Mouse (Mus musculus) heart, adult 11 months (tissue): ENCODE results near the gene Trim69.

ENCODE experiments used
- DNase-seq: peaks from one replicate; pipeline ENCODE4 v3.0.0; 2022

Trim69 gene

DNA sequence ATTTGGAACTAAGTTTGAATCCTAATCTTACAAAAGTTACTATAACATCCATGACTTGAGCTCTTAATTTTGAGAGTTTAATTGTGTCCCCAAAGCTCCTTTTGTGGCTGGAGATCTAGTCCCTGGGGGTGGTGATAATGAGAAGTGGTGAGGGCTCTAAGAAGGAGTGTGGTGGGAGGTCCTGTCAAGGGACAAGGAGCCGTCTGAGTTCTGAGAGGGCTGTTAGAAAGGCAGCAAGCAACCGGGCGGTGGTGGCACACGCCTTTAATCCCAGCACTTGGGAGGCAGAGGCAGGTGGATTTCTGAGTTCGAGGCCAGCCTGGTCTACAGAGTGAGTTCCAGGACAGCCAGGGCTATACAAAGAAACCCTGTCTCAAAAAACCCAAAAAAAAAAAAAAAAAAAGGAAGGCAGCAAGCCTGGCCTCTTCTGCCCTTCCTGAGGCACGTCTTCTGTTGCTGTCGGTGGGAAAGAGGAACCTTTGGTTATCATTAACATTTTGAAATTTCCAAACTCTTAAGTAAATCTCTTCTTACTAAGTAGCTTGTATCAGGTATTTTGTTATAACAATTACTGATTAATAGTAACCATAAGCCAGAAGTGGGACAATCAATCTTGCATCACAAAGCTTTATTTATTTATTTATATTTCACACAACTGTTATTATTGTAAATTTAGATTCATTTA lies 6.7 kb upstream of the Trim69 start:
- DNase-seq: peak; percentile 64

DNA sequence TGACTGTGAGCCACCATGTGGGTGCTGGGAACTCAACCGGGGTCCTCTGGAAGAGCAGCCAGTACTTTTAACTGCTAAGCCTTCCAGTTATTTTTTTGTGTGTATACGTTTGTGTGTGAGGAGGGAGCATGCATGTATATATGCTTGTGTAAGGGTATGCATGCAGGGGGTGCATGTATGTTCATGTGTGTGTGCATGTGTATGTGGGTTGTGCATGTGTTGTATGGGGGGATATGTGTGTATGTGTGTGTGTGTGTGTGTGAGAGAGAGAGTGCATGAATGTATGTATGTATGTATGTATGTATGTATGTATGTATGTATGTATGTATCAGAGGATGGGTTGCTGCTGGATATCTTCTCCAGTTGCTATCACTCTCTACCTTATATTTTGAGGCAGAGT lies 6.0 kb upstream of the Trim69 start:
- DNase-seq: peak; percentile 67

DNA sequence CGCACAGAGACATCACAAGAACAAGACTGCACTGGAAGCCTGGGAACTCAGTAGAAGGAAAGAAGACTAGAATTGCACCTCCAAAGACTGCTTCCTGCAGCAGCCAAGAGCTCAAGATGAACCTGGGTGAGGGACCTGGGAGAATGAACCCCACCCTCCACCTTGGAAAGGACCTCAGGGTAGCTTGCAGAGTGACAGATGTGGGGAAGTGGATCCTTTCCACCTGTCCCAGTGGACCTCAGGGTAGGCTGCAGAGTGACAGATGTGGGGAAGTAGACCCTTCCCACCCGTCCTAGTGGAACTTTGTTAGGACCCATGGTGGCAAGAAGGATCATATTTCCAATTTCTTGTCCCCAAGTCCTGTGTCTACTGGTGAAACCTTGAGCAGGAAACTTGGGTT lies 5.2 kb upstream of the Trim69 start:
- DNase-seq: peak; percentile 87

DNA sequence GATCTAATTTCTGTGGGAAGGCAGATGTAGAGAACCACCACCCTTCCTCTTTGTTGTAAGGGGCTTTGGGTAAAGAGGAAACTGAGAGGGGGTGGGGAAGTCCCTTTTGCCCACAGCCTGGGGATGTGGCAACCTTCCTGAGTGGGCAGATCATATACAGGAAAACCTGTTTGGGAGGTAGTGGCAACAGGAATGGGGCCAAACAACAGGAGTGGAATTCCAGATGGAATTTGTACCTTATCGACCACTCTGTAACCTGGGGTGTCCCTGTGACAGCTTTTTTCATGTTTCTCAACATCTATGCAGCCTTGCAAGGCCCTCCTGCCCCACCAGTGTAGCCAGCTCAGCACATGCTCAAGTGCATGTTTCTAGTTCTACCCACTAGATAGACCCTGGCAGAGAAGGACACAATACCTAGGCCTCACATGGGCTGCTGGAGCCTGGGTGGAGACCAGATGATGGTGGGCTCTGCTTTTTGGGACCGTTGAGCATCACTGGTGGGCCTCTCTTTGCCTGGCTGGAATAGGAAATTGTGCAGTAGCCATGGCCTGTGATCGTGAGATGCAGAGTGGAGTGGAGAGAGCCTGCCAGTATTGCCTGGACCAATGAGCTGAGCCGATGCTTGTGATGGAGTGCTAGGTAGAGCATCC lies 4.3 kb upstream of the Trim69 start:
- peak; percentile 90 for DNase-seq

DNA sequence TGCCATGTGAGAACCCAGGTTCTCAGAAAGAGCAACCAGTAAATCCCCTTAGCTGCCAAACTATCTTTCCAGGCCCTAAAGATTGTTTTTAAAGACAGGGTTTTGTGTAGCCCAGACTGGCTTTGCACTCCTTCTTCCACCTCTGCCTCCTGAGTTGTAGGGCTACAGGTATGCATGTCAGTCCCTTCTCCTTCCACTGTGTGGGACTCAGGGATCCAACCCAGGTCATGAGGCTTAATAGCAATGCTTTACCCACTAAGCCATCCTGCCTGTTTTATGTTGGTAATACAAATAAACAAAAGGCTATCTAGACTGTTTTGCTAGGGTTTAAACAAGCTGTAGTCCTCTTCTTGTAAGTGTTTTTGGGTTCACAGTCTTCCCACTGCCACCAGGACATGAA lies 2.9 kb upstream of the Trim69 start:
- peak; percentile 55 for DNase-seq

DNA sequence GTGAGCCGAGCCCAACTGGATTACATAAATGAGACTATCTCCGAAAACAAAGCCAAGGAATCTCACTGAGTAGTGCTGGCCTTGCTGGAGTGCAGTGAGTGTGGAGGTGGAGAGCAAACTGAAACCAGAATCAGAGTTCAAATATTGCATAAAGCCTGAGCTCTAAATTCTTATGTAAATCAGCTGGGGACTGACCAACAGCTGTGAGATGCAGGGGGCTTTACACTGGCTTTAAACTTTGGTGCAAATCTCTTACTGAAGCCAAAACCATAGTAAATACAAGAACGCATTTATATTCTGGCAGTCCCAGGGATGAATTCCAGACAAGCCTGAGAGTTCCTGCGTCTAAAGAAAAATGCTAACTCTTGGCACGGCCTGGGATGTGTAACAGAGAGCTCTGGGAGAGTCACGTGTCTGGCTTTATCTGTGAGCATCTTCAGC lies 2.1 kb upstream of the Trim69 start:
- DNase-seq: peak; percentile 90

DNA sequence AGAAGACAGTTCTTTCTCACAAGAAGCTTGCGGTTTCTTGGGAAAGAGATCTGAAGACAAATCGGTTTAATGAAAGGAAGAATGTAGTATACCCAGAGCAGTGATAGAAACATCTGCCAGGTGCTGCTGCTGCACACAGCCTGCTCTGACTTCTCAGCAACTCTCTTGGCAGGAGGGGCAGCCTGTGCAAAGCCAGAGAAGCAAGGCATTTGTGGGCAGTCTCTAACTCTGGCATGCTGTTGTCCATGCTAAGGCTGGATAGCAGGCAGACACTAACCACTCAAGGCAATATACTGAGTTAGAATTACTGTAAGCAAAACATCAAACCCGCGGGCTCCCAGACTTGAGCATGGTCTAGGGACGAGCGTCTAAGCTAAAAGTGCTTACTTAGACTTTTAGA lies 833 bp upstream of the Trim69 start:
- DNase-seq: peak; percentile 80

DNA sequence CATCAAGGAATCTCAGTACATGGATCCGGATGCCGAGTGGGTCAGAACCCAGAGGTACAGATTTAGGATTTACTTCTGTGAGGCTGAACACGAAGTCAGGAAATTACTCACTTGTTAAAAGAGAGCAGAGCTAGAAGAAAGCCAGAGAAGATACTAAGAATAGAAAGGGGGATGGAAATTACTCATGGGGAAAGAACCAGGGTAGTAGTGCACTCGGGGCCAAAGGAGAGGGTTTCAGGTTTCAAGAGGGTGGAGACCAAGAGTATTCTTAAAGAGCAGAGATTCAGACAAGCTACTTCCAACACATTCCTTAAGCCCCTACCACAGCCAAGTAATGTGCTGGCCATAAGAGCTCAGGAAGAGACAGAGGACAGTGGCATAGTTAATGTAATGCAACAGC lies 1.0 kb downstream of the Trim69 start:
- DNase-seq: peak; percentile 43

DNA sequence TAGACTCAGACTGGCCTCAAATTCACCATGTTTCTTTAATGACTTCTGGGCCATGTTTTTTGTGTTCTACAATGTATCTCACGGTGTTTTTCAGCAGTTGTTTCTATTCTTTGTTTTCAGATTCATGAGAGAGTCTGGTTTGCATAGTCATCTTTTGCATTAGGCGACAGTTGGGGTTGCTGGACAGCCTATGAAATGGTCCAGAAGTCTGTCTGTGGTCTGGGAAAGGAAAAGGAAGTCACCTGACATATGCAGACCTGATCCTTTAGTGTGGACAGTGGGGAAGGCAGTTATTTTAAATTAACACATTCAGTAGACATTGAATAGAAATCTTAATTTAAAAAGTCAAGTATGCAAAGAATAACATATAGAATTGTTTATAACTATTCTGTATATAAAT lies 2.0 kb downstream of the Trim69 start:
- DNase-seq: peak; percentile 46

DNA sequence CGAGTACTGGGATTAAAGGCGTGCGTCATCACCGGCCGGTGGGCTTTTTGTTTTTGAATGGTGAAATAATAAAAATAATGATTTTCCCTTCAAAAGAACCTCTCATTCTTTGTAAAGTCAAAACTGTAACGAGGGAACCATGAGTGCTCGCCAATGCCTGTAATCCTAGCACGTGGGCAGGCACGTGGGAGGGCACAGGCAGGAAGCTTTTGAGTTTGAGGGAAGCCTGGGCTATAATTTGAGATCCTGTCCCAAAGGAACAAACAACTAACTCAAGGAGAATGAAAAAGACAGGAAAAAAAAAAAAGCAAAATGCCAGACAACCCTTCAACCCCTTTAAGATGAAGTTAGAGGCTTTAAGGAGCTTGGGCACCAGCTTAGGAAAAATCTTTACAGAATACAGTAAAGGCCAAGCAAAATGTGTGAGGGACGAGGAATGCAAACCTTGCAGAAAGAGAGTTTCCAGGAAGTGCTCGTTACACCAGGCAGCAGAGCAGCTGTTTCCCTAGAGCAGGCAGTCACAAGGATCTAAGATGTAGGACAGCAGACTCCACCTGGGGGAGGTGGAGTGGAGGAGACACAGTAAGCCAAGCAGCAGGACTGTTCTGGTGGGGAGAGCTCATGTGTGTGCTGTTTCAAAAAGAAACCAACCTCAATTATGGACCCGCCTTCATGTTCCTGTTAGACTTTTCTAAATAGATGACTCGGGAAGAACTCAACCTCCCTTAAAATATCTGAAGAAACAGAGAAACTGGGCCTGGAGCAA lies 3.1 kb downstream of the Trim69 start:
- peak; percentile 85 for DNase-seq

DNA sequence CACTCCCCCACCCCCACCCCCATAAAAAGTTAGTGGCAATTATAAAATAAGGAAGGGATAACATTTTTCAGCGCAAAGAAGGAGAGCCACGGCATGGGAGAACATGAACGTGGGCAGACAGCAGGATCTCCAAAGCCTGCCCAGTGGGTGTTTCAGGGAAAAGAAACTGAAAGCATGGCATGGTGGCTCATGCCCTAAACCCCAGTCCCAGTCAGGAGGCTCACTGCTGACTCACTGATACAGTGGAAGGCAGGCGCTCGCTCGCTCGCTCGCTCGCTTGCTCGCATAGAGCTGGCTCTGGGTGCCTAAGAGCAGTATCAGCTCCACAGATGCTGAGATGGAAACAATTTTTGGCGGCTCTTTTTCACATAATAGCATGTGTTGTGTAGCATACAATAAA lies 3.8 kb downstream of the Trim69 start:
- peak; percentile 94 for DNase-seq

DNA sequence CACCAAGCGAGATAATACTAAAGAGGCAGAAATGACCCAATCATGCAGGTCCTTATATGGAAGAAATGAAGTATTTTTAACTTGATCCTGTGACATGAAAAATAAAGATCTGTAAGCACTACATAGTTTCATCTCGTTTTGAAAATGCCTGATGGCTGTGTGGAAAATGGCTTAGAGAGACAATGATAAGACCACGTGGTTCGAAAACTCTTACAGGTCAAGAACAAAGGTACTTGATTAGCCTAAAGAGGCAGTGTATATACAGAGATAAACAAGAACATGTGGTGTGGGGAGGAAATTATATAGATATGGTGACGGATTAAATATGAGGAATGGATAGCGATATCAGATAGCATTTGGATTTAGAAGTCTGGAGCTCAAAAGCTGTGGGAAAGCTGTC lies 10.8 kb downstream of the Trim69 start:
- no peak for DNase-seq

DNA sequence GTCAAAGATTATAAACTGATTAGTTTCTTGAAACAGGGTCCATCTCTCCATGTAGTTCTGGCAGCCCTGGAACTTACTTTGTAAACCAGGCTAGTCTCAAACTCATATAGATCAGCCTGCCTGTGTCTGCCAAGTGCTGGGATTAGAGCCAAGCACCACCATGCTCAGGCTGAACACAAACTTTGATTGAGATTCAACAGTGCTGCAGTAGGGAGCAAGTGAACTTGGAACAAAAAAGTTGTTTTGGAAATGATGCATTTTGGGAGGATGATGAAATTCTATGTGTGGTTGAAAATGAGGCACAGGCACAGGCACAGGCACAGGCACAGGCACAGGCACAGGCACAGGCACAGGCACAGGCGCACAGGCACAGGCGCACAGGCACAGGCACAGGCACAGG lies 11.7 kb downstream of the Trim69 start:
- no peak for DNase-seq

DNA sequence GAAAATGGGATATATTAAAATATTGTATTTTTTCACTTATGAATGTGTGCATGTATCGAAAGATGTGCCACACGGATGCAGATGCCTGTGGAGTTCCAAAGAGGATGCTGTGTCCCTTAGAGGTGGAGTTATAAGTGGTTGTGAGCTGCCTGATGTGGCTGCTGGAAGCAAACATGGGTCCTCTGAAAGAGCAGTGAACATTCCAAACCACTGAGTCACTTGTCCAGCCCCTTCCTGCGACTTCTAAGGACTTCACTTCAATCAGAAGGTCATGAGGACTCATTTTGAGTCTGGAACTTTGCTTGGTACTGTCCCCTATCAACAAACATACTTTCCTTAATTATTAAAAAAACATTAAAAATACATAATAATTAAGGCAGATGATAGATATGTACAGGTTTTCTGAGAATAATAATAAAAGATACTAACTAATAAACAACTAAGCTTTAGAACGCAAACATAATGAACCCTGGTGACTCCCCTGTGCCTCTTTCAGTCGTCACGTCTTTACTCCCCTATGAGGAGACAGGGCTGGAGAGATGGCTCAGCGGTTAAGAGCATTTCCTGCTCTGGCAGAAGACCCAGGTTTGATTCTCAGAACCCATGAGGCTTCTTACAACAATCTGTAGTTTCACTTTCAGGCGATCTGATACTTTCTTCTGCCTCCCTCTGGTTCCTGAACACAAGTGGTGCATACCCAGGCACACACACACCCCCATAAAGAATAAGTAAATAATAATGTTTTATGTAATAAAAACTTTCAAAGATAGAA lies 19.7 kb downstream of the Trim69 start:
- no peak for DNase-seq

DNA sequence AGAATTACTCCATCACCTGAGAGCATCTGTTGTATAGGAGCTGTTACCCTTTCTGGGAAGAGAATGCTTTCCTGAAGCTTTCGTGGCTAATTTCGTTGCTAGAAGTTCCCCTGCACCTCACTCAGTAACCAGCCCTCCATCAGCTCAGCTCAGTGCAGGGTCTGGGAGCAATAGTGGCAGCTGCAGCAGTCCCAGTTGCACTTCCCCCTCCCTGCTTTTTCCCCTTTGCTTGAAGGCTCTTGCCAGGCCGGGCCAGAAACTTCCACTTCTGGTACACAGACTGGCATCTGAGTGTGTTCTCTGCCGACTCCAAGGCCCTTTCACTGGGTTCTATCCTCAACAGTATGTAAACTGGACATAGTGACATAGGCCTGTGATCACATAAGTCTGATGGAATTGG lies 24.6 kb downstream of the Trim69 start:
- DNase-seq: no peak

DNA sequence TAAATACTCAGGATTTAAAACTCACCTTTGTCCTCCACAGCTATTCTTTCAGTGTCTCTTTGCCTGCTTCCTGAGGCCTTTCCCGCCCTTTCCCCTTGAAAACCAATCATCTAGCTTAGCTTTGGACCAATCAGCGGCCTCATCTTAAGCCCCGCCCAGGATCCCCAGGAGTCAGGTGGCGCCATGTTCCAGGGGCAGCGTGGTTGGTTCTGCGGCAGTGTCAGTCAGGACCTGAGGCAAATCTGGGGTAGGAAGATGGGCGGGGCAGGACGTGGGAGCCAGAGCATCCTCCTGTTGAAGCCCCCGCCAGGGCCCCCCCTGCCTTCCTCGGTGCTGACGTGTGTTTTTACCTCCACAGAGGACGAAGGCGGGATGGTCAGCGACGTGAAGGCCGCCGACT lies 25.6 kb downstream of the Trim69 start, which contains the start of the genes Patl2 and Terb2:
Gene Patl2 (minus strand): TSS at position 84 of the 400 bp plus-strand sequence.
Gene Terb2 (plus strand): TSS at position 167 of the 400 bp plus-strand sequence.
- no peak for DNase-seq

DNA sequence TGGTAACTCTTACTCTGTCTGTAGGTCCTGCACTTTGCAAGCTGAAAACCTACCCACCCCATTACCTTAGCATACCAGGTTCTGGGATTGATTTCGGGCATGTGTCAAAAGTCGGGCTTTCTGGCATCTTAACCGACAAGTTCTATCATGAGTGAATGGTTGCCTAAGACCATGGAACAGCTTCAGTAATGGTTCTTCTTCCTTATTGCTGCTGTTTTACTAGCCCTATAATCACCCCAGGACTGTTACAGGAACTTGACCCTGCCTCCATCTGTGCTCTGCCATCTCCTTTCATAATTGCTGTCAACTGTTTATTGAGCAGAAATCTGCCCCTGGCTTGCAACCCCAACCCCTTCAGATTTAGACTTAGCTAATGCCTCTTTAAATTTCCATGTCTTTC lies 26.3 kb downstream of the Trim69 start:
- no peak for DNase-seq

DNA sequence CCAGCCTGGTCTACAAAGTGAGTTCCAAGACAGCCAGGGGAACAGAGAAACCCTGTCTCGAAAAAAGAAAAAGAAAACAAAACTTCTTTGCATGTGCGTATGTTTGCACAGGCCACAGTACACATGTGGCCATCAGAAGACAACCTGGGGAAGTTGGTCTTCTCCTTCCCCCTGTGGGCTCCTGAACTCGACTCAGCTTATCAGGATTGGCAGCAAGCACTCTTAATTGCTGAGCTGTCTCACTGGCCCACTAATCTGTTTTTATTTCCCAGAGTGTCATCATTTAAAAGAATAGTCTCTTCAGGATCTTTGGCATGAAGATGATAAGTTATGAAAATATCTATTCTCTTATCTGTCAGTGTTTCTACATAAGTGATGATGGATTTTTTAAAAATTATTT lies 31.3 kb downstream of the Trim69 start:
- no peak for DNase-seq

DNA sequence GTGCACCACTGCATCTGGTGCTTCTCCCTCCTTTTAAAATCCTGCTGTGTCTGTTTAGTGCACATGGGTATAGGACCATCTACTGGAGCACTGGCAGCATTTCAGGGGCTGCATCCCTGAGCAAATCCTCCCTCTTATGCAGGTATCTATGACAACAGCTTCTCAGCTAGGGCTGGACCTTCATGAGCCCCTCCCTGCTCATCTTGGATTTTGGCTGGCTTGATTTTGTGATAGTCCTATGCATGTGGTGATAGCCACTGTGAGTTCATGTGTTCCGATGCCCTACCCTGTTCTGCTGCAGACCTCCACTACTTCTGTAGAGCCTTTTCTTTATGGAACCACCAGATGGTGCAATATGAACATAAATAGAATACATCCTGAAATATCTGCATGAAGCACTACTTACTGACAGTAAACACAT lies 34.0 kb downstream of the Trim69 start:
- DNase-seq: no peak

DNA sequence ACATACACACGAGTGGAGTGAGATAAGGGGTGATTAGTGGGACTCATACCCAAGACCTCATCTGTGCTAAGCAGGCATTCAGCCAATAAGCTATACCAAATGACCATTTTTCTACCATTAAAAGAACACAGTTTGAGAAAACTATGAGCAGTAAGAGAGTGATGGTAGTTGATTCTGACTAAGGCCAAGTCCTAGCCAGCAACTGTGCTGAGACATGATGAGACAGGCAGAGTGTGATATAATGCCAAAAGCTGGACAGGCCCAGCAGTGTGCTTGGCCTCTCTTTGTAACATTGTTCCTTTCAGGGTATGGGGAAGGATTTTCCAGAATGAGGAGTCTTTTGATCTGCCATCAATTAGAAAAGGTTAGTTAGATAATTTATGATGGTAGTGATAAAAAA lies 41.0 kb downstream of the Trim69 start:
- DNase-seq: no peak

DNA sequence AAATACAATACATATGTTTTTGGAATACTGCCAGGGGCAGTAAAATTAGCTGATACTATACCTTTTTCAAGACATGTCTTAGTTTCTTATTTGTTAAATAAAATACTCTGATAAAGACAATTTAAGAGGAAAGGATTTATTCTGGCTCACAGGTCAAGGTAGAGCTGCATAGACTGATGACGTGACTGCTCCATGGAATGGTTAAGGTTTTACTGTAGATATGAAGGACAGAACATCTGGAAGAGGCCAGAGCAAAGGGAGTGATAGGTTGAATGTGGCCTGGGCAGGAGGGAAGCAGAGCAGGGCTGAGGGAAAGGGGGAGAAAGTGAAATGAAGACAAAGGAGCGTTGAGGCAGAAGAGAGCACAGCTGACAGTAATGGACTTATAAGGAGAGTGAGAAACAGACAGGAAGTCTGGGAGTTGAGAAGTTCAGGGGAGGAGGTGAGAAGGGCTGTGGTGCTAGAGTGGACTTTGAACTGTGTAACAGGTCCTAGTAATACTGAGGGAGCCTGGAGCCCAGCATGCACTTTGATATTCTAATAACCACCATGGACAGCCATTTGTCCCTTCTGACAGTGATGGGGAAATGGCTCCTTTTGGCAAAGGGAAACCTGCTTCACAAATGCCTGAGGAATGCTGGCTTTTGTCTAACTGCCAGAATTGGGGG lies 46.1 kb downstream of the Trim69 start:
- no peak for DNase-seq

DNA sequence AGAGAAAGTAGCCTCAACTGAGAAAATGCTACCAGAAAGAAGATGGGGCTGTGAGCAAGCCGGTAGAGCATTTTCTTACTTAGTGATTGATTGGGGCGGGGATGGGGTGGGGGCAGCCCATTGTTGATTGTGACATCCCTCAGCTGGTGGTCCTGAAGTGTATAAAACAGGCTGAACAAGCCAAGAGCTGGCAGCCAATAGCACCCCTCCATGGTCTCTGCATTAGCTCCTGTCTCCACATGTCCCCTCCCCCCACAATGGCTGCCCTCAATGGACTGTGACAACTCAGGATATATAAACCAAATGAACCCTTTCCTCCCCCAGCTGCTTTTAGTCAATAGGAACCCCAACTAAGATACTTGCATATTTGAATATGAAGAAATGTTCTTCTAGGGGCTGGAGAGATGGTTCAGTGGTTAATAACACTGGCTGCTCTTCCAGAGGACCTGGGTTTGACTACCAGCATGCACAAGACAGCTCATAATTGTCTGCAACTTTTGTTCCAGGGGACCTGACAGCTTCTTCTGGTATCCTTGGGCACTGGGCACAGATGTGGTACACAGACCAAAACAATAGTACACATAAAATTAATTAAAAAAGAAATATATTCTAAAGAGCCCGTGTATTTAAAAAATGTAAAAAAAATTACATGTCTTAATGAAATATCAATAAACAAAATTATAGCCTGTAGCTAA lies 50.2 kb downstream of the Trim69 start:
- no peak for DNase-seq
